Mouse (Mus musculus) liver, embryonic 14.5 days (tissue): ENCODE results near the gene Rab11b.

Experiments
- CTCF ChIP-seq: IDR thresholded peaks from 2 replicates; pipeline ENCODE4 v1.5.1; 2016; ENCODE audit warnings: antibody characterized with exemption, low read depth, control low read depth
- EP300 ChIP-seq: IDR thresholded peaks from 2 replicates; pipeline ENCODE4 v1.6.1; 2016; ENCODE audit warnings: antibody characterized with exemption, low read depth

GRCm38 (mm10) chr17:33757231-33757630, 3.1 kb downstream of the Rab11b start:
- TF ChIP-seq CTCF (no peak), EP300 (no peak)
